Mouse (Mus musculus) 3T3-L1 (cell line): ENCODE results near the gene Setd5.

Experiments
- DNase-seq: peaks from one replicate; pipeline ENCODE4 v3.0.0-alpha.2; 2015; ENCODE audit warnings: low read depth, low spot score

Setd5 gene

DNA sequence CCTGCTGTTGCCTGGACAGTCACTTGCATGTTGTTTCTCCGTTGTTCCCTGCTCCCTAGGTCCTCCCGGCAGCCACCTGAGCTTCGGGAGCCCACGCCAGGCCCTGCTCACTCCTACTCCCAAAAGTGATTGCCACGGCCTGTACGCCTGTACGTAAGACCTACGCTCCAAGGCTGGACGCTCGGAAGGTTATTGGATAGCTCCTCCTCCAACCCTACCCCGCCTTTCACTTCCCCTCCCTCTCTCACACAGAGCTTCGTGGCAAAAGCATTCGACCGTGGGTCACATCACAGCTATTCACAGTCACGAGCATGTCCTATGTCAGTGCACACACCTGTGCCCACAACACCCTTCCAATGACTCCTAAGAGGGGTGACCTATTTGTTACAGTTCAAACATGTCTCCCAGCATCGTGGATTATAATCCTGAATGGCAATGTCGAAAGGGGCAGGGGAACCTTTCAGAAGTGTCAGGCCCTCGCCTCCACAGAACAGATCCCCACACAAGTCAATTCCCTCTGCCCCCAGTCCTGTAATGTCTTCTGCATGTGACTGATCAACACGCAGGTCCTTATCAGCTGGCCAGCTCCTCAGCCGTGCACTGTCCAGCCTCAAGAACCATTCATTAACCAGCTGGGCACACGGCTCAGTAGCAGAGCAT is 107.8 kb downstream of the Setd5 start:
- DNase-seq = no peak

DNA sequence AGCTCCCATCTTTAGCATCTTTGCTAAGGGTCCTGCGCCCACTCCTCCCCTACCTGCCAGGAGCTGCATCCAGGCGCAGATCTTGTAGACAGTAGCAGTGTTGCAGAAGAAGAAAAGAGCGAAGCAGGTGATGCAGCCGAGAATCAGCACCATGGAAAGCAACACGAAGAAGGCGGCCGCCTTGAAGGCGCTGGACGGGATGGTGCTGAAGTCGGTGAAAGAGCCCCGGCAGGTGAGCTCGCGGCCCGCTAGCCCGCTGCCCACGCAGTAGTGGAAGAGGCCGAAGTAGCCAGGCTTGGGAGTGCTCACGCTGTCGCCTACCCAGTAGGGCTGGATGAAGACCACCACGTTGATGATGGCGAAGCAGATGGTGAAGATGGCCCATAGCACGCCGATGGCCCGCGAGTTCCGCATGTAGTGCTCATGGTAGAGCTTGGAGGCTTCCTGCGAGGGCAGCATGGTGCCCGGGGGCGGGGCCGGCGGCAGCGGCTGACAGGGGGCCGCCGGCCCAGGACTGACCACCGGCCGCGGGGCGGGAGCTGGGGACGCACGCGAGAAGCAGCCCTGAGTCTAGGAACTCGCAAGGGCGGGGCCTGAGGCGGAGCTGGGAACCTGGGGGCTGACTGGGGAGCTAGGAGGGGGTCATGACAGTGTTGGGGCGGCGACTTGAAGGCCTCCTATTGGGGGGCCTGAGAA is 116.7 kb downstream of the Setd5 start:
- no peak for DNase-seq

DNA sequence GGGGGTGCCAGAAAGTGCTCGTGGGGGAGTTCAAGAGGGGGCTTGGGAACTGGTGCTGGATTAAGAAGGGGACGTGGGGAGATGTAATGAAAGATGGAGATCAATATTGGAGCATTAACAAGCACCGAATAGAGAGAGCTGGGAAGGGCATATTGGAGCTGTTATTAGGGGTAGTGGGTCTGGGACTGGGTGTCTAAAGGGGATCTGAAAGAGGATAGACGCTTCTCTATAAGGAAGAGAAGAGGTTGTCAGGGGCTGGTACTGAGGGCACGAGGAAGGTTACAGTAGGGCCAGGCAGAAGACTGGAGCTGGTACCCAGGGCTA is 117.3 kb downstream of the Setd5 start:
- no peak for DNase-seq

GRCm38 (mm10) chr6:113194841-113195595 is 117.9 kb downstream of the Setd5 start, which contains the start of gene Lhfpl4:
Gene Lhfpl4 (minus strand): TSS chr6:113195384.
- no peak for DNase-seq

DNA sequence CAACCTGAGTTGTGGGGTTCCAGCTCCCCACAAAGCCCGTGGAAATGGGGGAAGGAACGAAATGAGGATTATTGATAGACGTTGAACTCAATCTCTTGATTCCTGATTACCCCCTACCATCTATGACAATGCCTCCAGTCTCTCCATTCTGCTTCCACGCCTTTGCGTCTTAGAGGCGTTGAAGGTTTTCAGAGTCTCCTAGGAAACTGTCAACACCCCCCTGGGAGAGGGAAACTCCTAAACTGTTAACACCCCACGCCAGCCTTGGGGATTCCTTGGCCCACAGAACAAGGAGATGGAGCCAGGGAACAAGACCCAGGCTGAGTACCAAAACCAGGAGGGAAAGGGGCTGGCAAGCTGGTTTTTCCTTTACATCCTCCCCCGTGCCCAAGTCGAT is 118.4 kb downstream of the Setd5 start:
- no peak for DNase-seq
